Comparison of ENCODE assay signal across 18 mouse cellular contexts in genomic region chr13:13530913-13531312, GRCm38 (mm10). TPM values are rescaled to one million over a fixed set of nuclear protein-coding genes. Genes with fewer than 3 reads are reported as not detected.
DNase-seq lines count a peak whose midpoint lies in the region; ATAC-seq and TF ChIP-seq lines count a peak whose summit lies in the region.
"Had no signal": no experiment of that assay in that cellular context is flagged by ENCODE, and none has a peak within 500 bp of the region (broad histone marks: within the 10 kb centered on the region; RNA-seq: fewer than 3 reads in every experiment).

No protein-coding gene starts in this region.

- peak overlapping the region; percentile 20; the same call in 1 of the 2 replicates for H3K27ac ChIP-seq in spleen, adult 2 months (ENCODE audit: insufficient read depth, low read length)
- no peak overlapping the region for H3K27ac ChIP-seq in kidney, adult 2 months (ENCODE audit: insufficient read depth, low read depth, low read length)
- H3K27ac ChIP-seq: hindbrain, embryonic 10.5 days; kidney, postnatal 0 days; liver, embryonic 12.5 days; midbrain, embryonic 13.5 days had no signal

- no peak for DNase-seq in frontal cortex, postnatal 10 days (ENCODE audit: low spot score in 2 of 2)
- DNase-seq in spleen, adult 2 months (ENCODE audit: low read depth in 1 of 2, low spot score in 2 of 2) = no peak
- no peak for DNase-seq in spleen, postnatal 10 days (ENCODE audit: low spot score in 2 of 2)
- peak; percentile 69 for DNase-seq in naive thymus-derived CD4-positive, alpha-beta T cell, adult 2 months (ENCODE audit: low read depth)
- no peak for DNase-seq in kidney, adult 2 months
- DNase-seq: adrenal gland, adult 8-10 months; cerebellum, adult 9-10 months; left cerebral cortex, postnatal 4 days; lung, postnatal 10 days had no signal

- H3K36me3 ChIP-seq in spleen, adult 2 months (ENCODE audit: control insufficient read depth, insufficient read depth, low read length) = no peaks in the 10 kb centered on the region
- no peaks in the 10 kb centered on the region for H3K36me3 ChIP-seq in kidney, adult 2 months (ENCODE audit: control insufficient read depth, insufficient read depth, low read length)
- H3K36me3 ChIP-seq: heart, embryonic 10.5 days; hindbrain, embryonic 10.5 days; liver, embryonic 12.5 days; midbrain, embryonic 13.5 days had no signal

- H3K27me3 ChIP-seq in spleen, adult 2 months (ENCODE audit: control insufficient read depth, insufficient read depth, low read length) = no peaks in the 10 kb centered on the region
- no peaks in the 10 kb centered on the region for H3K27me3 ChIP-seq in kidney, adult 2 months (replicated peaks; ENCODE audit: control insufficient read depth, insufficient read depth, low read length)
- H3K27me3 ChIP-seq: liver, embryonic 12.5 days; midbrain, embryonic 13.5 days had no signal

- ATAC-seq in frontal cortex, adult (ENCODE audit: low TSS enrichment) = peak; percentile 57
- ATAC-seq in megakaryocyte-erythroid progenitor cell, adult 5-6 weeks (replicated peaks; ENCODE audit: low FRiP score, low TSS enrichment, poor library complexity, severe bottlenecking) = no peak
- ATAC-seq in monocyte, adult 5-6 weeks (replicated peaks; ENCODE audit: insufficient number of reproducible peaks, low FRiP score, low TSS enrichment, poor library complexity, severe bottlenecking) = no peak
- ATAC-seq: forebrain, embryonic 14.5 days; liver, embryonic 12.5 days; midbrain, embryonic 13.5 days had no signal

- WGBS in spleen, adult 2 months = 67% methylated on average over 4 of the region's 4 CpGs
- WGBS in kidney, adult 2 months = 83% methylated on average over 4 of the region's 4 CpGs

- no peak for TF ChIP-seq CTCF in spleen, adult 2 months (IDR thresholded peaks at IDR 0.05; ENCODE audit: extremely low read depth, insufficient read depth, insufficient read length, insufficient replicate concordance)
- TF ChIP-seq CTCF in kidney, adult 2 months (conservative IDR thresholded peaks at IDR 0.05; ENCODE audit: insufficient read depth, insufficient read length, low read depth, low read length) = no peak

- H3K4me3 ChIP-seq in spleen, adult 2 months (ENCODE audit: extremely low read depth, insufficient read depth, insufficient read length) = no peak overlapping the region
- H3K4me3 ChIP-seq in kidney, adult 2 months (ENCODE audit: insufficient read depth, low read depth, low read length) = no peak overlapping the region
- H3K4me3 ChIP-seq: heart, embryonic 10.5 days; hindbrain, embryonic 10.5 days; liver, embryonic 12.5 days; midbrain, embryonic 13.5 days had no signal

- no peak for TF ChIP-seq POLR2A in spleen, adult 2 months (IDR thresholded peaks at IDR 0.05; ENCODE audit: low read depth, low read length)
- TF ChIP-seq POLR2A in kidney, adult 2 months (IDR thresholded peaks at IDR 0.05; ENCODE audit: low read depth, low read length) = no peak

- peaks cover 12% of the 10 kb centered on the region; the same call in 1 of the 2 replicates for H3K4me1 ChIP-seq in spleen, adult 2 months (ENCODE audit: control insufficient read depth, insufficient read depth, insufficient read length)
- no peaks in the 10 kb centered on the region for H3K4me1 ChIP-seq in kidney, adult 2 months (ENCODE audit: control insufficient read depth, insufficient read depth, low read length)
- H3K4me1 ChIP-seq: hindbrain, embryonic 10.5 days; liver, embryonic 12.5 days; midbrain, embryonic 13.5 days had no signal

RNA-seq across cellular contexts. Expression of gene Lyst, which starts 59.3 kb away (rescaled TPM):
- 11.3 and 13.2 TPM in 2 replicates for polyA plus RNA-seq in spleen, adult 2 months (2012; rRNA removed)
- 2.2 and 2.4 TPM in 2 replicates for polyA plus RNA-seq in kidney, adult 2 months (2012; rRNA removed)
- total RNA-seq in megakaryocyte-erythroid progenitor cell, adult 5-6 weeks (2014; fragmentation: Nextera tagmentation) = 19.3 and 24.9 TPM in 2 replicates
- 10.1 TPM in 2 replicates for total RNA-seq in megakaryocyte-erythroid progenitor cell, adult 5-6 weeks (2017)
- total RNA-seq in monocyte, adult 5-6 weeks (2017) = 73.5 to 115 TPM (median 113 TPM) in 3 replicates
